ENCODE assay signal across 22 mouse cellular contexts in the genomic region with DNA sequence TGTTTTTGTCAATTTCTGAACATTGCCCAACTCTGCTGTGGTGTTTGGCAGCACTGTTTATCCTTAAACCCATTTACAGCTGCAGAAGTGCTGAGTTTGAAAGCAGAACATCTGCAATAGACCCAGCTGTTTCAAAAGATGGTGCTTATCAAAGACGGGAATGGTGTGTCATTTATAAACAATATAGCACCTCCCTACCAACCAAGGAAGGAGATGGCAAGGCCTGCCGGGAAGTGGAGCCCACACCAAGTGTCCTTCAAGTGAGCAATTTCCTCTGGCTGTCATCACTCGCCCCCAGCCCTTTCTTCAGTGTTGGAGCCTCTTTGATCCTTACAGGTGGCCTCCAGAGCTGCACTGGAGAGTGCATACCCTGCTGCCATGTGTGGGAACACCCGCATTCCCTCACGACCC.
DNase-seq lines count a peak whose midpoint lies in the region; ATAC-seq and TF ChIP-seq lines count a peak whose summit lies in the region.
"Had no signal": no experiment of that assay in that cellular context is flagged by ENCODE, and none has a peak within 500 bp of the region (broad histone marks: within the 10 kb centered on the region; RNA-seq: fewer than 3 reads in every experiment).

No protein-coding gene starts in this region.

- no peak overlapping the region for H3K4me2 ChIP-seq in lung, embryonic 16.5 days (ENCODE audit: low read depth, low read length)
- H3K4me2 ChIP-seq: embryonic facial prominence, embryonic 12.5 days; hindbrain, embryonic 12.5 days; neural tube, embryonic 13.5 days had no signal

- TF ChIP-seq POLR2A in lung, adult 2 months (IDR thresholded peaks at IDR 0.05; ENCODE audit: borderline replicate concordance, extremely low read depth, low read depth, low read length), result no peak

- no peaks in the 10 kb centered on the region; the same call in 1 of the 2 replicates for H3K4me1 ChIP-seq in lung, embryonic 16.5 days (replicated peaks; ENCODE audit: control insufficient read depth, insufficient read depth, low read length)
- H3K4me1 ChIP-seq in lung, adult 2 months (ENCODE audit: control insufficient read depth, insufficient read depth, low read length), result no peaks in the 10 kb centered on the region

- ATAC-seq in lung, embryonic 16.5 days (ENCODE audit: low read depth), result peak; percentile 60
- ATAC-seq in granulocyte monocyte progenitor cell, adult 5-6 weeks (replicated peaks; ENCODE audit: poor library complexity, severe bottlenecking), result no peak
- ATAC-seq: activated CD4-positive, CD25-positive, alpha-beta regulatory T cell, adult 4 months; forebrain, embryonic 14.5 days; intestine, embryonic 16.5 days; Patski had no signal

- no peak overlapping the region for H3K4me3 ChIP-seq in lung, embryonic 16.5 days (ENCODE audit: low read length)
- H3K4me3 ChIP-seq in lung, adult 2 months (replicated peaks; ENCODE audit: extremely low read depth, low read depth, low read length), result no peak overlapping the region
- H3K4me3 ChIP-seq: embryonic facial prominence, embryonic 12.5 days; hindbrain, embryonic 12.5 days; megakaryocyte, embryonic 14.5 days; neural tube, embryonic 13.5 days had no signal

- no peak for TF ChIP-seq CTCF in lung, adult 2 months (IDR thresholded peaks at IDR 0.05; ENCODE audit: insufficient read depth, low read length)

- no peaks in the 10 kb centered on the region for H3K9me3 ChIP-seq in lung, embryonic 16.5 days (ENCODE audit: control insufficient read depth, low read length)
- H3K9me3 ChIP-seq: embryonic facial prominence, embryonic 12.5 days; hindbrain, embryonic 12.5 days had no signal

- no peaks in the 10 kb centered on the region for H3K36me3 ChIP-seq in lung, embryonic 16.5 days (ENCODE audit: control insufficient read depth, insufficient read depth, low read length)
- H3K36me3 ChIP-seq: embryonic facial prominence, embryonic 12.5 days; hindbrain, embryonic 12.5 days had no signal

- H3K9ac ChIP-seq in lung, embryonic 16.5 days (ENCODE audit: low read length), result no peak overlapping the region
- H3K9ac ChIP-seq: embryonic facial prominence, embryonic 12.5 days; hindbrain, embryonic 12.5 days; neural tube, embryonic 13.5 days had no signal

- H3K27me3 ChIP-seq in lung, embryonic 16.5 days (ENCODE audit: control insufficient read depth, insufficient read depth, low read depth, low read length), result no peaks in the 10 kb centered on the region
- H3K27me3 ChIP-seq: embryonic facial prominence, embryonic 12.5 days; hindbrain, embryonic 12.5 days; megakaryocyte, embryonic 14.5 days; neural tube, embryonic 13.5 days; Patski had no signal

- H3K27ac ChIP-seq in lung, embryonic 16.5 days (ENCODE audit: low read length), result no peak overlapping the region
- H3K27ac ChIP-seq: embryonic facial prominence, embryonic 12.5 days; hindbrain, embryonic 12.5 days; neural tube, embryonic 13.5 days had no signal

- DNase-seq in lung, adult 2 months, result no peak
- DNase-seq in 416B (ENCODE audit: low read depth) (peak; percentile 34), ZHBTc4 (ENCODE audit: low read depth, low spot score) (peak; percentile 63)
- peak; percentile 72 for DNase-seq in forelimb bud, embryonic 11.5 days (ENCODE audit: low read depth, low spot score)
- DNase-seq in cerebellum, postnatal 14 days, result no peak
- DNase-seq: adrenal gland, postnatal 14 days; cerebellum, postnatal 10 days; gastrocnemius, postnatal 36 days; liver; spleen, adult 18-20 months; thymus, adult 18-20 months; thymus, postnatal 4 days had no signal

- 10% methylated on average over 5 of the region's 5 CpGs for WGBS in lung, embryonic 16.5 days
- WGBS in lung, adult 2 months, result 26% methylated on average over 5 of the region's 5 CpGs

Comparison
In these comparisons a context has a peak if more than half of its experiments do, and no peak if none do; other contexts are left out.
1. DNase-seq: peak in 416B (single experiment), ZHBTc4 (single experiment) and forelimb bud, embryonic 11.5 days (single experiment); none in lung, adult 2 months (single experiment) and cerebellum, postnatal 14 days (0 of 2).